Mouse (Mus musculus) ES-Bruce4 (cell line): ENCODE results near the gene Arhgef10l. TPM values are rescaled to one million over a fixed set of nuclear protein-coding genes. Genes with fewer than 3 reads are reported as not detected.

Experiments used
- H3K27ac ChIP-seq: 2 replicates; pipeline ENCODE4 v1.5.1; 2012; ENCODE audit warnings: low read length, inconsistent platforms; ENCODE audit not compliant: insufficient read depth
- H3K27me3 ChIP-seq: 2 replicates; pipeline ENCODE4 v1.6.1; 2012; ENCODE audit warnings: mild to moderate bottlenecking, low read length, inconsistent platforms; ENCODE audit not compliant: control insufficient read depth, poor library complexity, insufficient read depth, severe bottlenecking
- H3K36me3 ChIP-seq: 2 replicates; pipeline ENCODE4 v1.6.1; 2012; ENCODE audit warnings: inconsistent platforms, mild to moderate bottlenecking, low read length, moderate library complexity; ENCODE audit not compliant: control insufficient read depth, poor library complexity, insufficient read depth, severe bottlenecking
- H3K4me1 ChIP-seq: one replicate; pipeline ENCODE4 v1.8.1; 2011; ENCODE audit warnings: low read length; ENCODE audit not compliant: control insufficient read depth, insufficient read depth
- H3K4me3 ChIP-seq: 2 replicates; pipeline ENCODE4 v1.5.1; 2011; ENCODE audit warnings: low read depth, mild to moderate bottlenecking, low read length
- H3K9ac ChIP-seq: 2 replicates; pipeline ENCODE4 v1.6.1; 2012; ENCODE audit warnings: low read depth, mild to moderate bottlenecking, inconsistent platforms; ENCODE audit not compliant: poor library complexity, severe bottlenecking
- H3K9me3 ChIP-seq: replicated peaks from 2 replicates; pipeline ENCODE4 v1.6.1; 2012; ENCODE audit warnings: mild to moderate bottlenecking, low read length, inconsistent platforms; ENCODE audit not compliant: control insufficient read depth, poor library complexity, insufficient read depth, severe bottlenecking
- CTCF ChIP-seq: IDR thresholded peaks from one replicate; pipeline ENCODE4 v1.8.1; 2011; ENCODE audit warnings: low read depth, low read length
- EP300 ChIP-seq: IDR thresholded peaks from 2 replicates; pipeline ENCODE4 v1.6.1; 2011; ENCODE audit warnings: low read depth, low read length; ENCODE audit not compliant: insufficient read depth
- POLR2A ChIP-seq: IDR thresholded peaks from one replicate; pipeline ENCODE4 v1.8.1; 2011; ENCODE audit warnings: low read length; ENCODE audit not compliant: insufficient read depth
- polyA plus RNA-seq: library from polyadenylated mRNA; stranded (reverse); fragments of >200 nt; gene quantifications from 2 replicates; pipeline ENCODE4 v1.2.4, GENCODE M21; 2011; ENCODE audit warnings: low read depth; ENCODE audit not compliant: missing spikeins, insufficient read depth, insufficient read length

The Arhgef10l gene
- polyA plus RNA-seq, 1 experiment: 7.7 TPM

DNA sequence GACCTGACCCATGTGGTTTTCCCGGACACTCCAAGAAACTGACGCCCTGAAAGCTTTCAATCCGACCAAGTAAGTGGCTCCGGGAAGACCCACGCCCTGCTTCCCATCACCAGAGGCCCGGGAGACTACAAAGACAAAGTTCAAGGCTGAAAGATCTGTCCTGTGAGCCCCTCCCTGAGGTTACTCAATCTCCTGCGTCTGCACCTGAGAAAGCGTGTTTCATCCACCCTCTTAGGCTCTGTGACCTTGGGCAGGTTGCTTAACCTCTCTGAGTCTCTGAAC lies 25.6 kb downstream of the Arhgef10l start:
- no peak overlapping the region for H3K9ac ChIP-seq
- H3K4me1 ChIP-seq: no peaks in the 10 kb centered on the region
- no peak overlapping the region for H3K27ac ChIP-seq
- H3K9me3 ChIP-seq: no peaks in the 10 kb centered on the region
- no peak overlapping the region for H3K4me3 ChIP-seq
- TF ChIP-seq EP300: no peak
- no peak for TF ChIP-seq POLR2A
- no peak for TF ChIP-seq CTCF
- H3K27me3 ChIP-seq: no peaks in the 10 kb centered on the region
- H3K36me3 ChIP-seq: no peaks in the 10 kb centered on the region

DNA sequence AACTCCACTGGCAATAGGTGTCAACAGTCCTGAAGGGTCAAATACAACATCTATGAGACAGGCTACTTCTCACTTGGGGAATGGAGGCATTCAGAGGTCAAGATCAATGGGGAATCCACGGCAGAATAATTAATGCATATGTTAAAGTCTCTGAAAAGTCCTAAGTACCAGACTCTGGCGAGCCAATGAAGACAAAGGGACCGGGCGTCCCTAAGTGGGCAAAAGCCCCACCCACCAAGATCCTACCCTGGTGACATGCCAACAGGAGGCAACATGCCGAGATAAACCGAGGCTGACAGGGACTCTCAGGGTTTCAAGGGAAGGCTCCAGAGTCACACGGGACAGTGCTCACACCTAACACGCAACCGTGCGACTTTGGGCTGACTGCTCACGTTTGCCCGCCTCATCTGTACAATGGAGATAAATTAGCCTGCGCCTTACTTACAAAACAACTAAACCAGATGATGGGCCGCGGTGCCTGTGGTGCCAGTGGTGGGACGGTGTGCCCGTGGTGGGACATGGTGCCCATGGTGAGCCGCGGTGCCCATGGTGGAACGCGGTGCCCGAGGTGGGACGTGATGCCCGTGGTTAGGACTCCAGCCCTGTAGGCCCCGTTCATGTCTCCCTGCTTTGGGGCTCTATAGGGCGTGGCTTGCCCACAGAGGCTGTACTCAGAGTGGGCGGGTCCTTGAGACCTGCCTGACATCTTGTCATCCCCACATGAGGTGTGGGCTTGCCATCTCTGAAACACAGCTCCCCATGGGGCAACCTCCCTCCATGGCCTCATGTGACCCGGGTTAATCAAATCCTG lies 26.2 kb downstream of the Arhgef10l start:
- Histone ChIP-seq H3K9ac (no peak overlapping the region), H3K27ac (no peak overlapping the region), H3K9me3 (no peaks in the 10 kb centered on the region), H3K27me3 (no peaks in the 10 kb centered on the region), H3K36me3 (no peaks in the 10 kb centered on the region), H3K4me1 (no peaks in the 10 kb centered on the region), H3K4me3 (peak overlapping the region; percentile 1; the same call in 1 of the 2 replicates)
- TF ChIP-seq POLR2A (no peak), CTCF (no peak), EP300 (no peak)

DNA sequence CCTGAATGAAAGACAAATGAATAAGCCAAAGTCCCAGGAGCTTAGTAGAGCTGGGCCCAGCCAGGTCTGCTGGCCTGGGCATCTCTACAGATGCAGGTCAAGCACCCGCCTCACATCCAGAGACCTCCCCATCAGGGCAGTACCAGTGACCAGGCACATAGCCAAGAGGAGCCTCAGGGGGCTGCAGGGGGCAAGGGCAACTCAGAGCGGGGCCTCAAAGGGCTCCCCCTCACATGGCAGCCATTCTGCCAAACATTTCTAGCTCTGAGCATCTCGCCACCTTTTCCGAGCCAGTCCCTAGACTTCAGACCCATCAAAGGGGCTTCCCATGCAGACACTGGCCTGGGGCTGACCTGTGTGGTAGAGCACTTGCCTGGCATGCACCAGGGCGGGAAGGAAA lies 27.2 kb downstream of the Arhgef10l start:
- no peaks in the 10 kb centered on the region for H3K36me3 ChIP-seq
- H3K9ac ChIP-seq: no peak overlapping the region
- no peak overlapping the region for H3K27ac ChIP-seq
- no peaks in the 10 kb centered on the region for H3K4me1 ChIP-seq
- H3K27me3 ChIP-seq: no peaks in the 10 kb centered on the region
- H3K9me3 ChIP-seq: no peaks in the 10 kb centered on the region
- no peak overlapping the region for H3K4me3 ChIP-seq
- TF ChIP-seq POLR2A: no peak
- TF ChIP-seq EP300: no peak
- TF ChIP-seq CTCF: no peak

DNA sequence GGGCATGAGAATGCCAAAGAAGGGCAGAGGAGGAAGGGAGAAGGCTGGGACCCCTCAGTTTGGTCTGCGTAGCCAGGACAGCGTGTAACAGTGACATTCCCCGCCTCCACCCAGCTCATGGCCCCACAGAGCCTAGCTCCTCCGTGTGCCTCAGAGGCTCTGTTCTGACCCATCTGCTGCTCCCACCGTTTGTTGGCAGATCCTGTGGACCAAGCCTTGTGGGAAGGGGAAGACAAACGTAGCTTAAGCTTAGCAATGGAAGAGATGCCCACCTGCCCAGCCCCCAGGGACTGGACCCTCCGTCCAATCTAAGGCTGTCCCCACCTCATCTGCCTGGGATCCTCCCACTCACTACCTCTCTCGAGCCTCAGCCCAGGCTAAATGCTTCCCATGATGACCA lies 28.5 kb downstream of the Arhgef10l start:
- no peaks in the 10 kb centered on the region for H3K9me3 ChIP-seq
- no peaks in the 10 kb centered on the region for H3K27me3 ChIP-seq
- H3K9ac ChIP-seq: no peak overlapping the region
- TF ChIP-seq CTCF: no peak
- TF ChIP-seq EP300: no peak
- TF ChIP-seq POLR2A: no peak
- no peaks in the 10 kb centered on the region for H3K4me1 ChIP-seq
- no peaks in the 10 kb centered on the region for H3K36me3 ChIP-seq
- no peak overlapping the region for H3K27ac ChIP-seq
- no peak overlapping the region for H3K4me3 ChIP-seq

DNA sequence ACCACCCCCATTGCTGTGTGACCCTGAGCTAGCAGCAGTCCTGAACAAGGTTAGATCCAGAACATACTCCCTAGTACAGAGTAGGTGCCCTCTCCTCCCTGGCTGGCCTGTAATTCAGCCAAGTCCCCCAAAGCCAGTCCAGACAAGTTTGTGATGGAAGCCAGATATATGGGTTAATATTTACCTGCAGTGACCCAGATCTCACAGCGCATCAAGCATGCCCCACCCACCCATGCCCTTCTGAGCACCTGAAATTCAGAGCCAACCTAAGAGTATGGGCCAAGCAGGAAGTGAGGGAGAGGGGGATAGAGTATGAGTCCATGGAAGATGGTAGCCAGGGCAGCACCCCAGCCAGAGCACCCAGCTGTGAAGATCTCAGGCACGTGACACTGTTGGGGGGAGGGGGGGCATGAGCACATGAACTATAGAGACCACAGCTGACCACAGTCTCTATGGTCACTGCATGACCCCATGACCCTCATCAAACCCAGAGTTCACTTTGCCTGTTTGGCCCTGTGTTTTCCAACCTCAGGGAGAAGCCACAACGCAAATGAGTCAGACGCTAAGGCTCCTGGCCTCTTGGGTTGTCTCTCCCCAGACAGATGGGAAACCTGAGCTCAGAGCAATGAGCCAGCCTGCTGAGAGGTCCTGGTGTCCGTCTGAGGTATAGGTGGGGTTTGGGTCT lies 29.4 kb downstream of the Arhgef10l start:
- Histone ChIP-seq H3K36me3 (no peaks in the 10 kb centered on the region), H3K9ac (no peak overlapping the region), H3K27me3 (no peaks in the 10 kb centered on the region), H3K27ac (no peak overlapping the region), H3K4me3 (no peak overlapping the region), H3K9me3 (no peaks in the 10 kb centered on the region), H3K4me1 (no peaks in the 10 kb centered on the region)
- TF ChIP-seq EP300: no peak
- no peak for TF ChIP-seq POLR2A
- no peak for TF ChIP-seq CTCF

DNA sequence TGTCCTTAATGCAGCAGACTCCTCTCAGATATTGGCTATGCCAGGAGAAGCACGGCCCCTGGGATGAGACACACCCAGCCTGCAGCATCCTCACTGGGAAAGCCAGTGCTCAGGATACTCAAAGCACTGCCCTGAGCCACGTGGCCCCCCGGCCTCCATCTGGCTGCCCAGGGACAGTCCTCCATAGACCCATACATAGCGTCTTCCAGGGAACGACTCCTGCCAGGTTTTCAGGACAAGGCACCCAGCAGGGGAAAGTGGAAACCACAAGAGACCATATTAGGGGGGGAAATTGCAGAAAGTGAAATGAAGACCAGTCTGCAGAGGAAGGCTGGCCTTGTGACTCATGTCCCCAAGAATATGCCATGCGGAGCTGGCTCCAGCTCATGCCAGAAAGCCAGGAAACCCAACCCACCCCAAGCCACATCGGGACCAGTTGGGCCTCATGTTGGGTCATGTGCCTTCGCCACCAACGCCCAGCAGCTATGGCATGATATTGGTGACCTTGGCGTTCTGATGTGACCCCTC lies 30.9 kb downstream of the Arhgef10l start:
- Histone ChIP-seq H3K27ac (no peak overlapping the region), H3K27me3 (no peaks in the 10 kb centered on the region), H3K36me3 (no peaks in the 10 kb centered on the region), H3K9ac (no peak overlapping the region), H3K4me1 (no peaks in the 10 kb centered on the region), H3K9me3 (no peaks in the 10 kb centered on the region), H3K4me3 (no peak overlapping the region)
- no peak for TF ChIP-seq CTCF
- no peak for TF ChIP-seq POLR2A
- TF ChIP-seq EP300: no peak
